Mouse (Mus musculus) large intestine, adult 2 months (tissue): Measurements from ENCODE around the gene Rps8. TPM values are rescaled to one million over a fixed set of nuclear protein-coding genes. Genes with fewer than 3 reads are reported as not detected.
"Not testable (repeated sequence)": the region's sequence is repeated elsewhere in the genome, so short reads cannot be mapped to it uniquely, and the experiment has no call there.

Source experiments
- DNase-seq: peaks from one replicate; pipeline ENCODE4 v3.0.0-alpha.2; 2012; ENCODE audit warnings: low read depth, low spot score
- WGBS: fragments of 180-500 bp; shearing (Covaris S2); methylation state at CpG from one replicate; pipeline ENCODE4 v1.1.7; 2018; 5-methylcytosine and 5-hydroxymethylcytosine counted together
- polyA plus RNA-seq: library from polyadenylated mRNA; depleted of rRNA; stranded (reverse); fragments of >200 nt; gene quantifications from 2 replicates; pipeline ENCODE4 v1.2.3, GENCODE M21; 2012; rRNA removed

Gene Rps8
- polyA plus RNA-seq = 620 and 649 TPM in 2 replicates

DNA sequence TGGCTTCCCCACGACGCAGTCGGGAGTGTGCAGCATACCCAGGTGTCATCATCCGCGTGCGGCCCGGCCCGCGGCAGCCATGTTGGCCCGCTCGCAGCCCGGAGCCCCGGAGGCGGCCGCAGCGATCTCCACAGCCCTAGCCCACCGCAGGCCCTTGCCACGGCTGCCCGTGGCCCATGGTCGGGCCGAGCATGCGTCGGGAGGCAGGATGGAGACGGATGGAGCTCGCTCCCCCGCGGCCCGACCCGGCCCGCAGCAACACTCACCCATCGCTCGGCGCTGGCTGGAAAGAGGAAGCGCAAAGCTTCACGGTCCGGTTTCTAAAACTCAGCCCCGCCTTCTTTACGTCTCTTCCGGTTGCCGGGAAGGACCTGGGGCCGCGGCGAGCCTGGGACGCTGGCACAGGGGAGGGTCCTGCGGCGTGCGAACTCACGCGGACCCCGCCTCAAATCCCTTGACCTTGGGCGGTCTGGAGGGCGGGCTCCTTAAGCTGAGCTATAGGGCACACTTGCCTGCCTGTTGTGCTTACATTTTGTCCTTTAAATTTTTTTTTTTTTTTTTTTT is at the start of gene Rps8:
Gene Rps8 (minus strand): TSS at position 452 of the 564 bp plus-strand sequence.
- no peak for DNase-seq
- WGBS = under 1% methylated on average over 52 of the region's 52 CpGs

DNA sequence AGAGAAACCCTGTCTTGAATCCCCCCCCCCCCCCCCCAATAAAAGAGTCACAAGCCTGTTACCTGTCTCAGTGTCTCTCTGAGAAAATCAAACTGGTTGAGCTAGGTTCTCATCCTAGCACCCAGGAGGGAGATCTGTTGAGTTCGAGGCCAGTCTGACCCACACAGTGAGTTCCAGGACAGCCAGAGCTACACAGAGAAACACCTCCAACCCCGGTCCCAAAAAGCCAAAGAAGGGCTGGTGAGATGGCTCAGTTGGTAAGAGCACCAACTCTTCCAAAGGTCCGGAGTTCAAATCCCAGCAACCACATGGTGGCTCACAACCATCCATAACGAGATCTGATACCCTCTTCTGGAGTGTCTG is 46.9 kb upstream of the Rps8 start:
- DNase-seq = no peak
- WGBS = 52% methylated on average over 4 of the region's 4 CpGs

DNA sequence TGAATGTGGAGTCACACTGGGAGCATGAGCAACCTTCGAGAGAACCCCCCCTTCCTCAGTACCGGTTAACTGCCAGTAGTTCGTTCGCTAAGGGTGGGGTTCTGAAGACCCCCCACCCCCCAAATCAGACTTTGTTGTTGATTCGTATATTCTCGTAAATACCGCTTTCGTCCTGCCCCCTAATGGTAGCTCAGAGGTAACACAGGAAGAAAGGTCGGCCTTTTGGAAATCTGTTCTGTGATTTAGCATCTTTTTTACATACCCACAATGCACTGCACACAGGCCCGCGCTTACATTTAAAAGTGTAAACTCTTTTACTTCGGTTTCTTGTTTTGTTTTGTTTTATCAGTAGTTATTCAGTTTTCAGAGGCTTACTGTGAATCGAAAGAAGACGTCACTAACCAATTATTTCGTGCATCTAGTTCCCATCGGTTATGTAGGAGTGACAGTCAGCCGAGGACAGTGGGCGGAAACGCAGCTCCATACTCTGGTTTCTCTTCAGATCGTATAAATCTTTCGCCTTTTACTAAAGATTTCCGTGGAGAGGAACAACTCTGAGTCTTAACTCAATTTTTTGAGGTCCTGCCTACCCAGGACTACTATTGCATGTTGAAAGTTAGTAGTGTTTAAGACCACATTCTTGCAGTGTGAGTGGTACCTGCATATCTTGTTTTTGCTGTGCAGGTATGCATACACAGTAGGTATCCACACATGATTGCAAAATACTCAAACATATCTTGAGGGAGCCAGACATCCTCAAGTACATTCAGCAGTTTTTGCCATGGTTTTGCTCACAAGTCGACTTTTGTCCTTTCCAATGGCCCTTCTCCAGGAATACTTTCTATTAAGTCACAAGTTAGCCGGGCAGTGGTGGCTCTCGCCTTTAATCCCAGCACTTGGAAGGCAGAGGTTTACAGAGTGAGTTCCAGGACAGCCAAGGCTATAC is 46.3 kb upstream of the Rps8 start:
- no peak for DNase-seq
- under 1% methylated on average over 25 of the region's 25 CpGs for WGBS

DNA sequence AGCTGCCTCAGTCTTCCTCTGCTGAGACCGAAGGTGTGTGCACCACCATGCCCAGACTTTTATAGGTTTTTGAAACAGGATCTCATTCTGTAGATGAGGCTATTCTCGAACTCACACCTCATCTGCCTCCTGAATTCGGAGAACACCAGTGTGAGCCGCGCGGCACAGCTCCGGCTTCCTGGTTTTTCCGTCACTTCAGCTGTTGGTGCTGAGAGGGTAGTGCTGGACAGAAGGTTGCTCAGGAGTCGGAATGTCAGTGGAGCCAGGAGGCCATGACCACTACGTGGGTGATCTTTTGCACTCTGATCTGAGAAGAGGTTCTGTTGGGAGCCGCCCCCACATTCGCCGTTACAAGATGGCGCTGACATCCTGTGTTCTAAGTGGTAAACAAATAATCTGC is 35.8 kb upstream of the Rps8 start:
- DNase-seq = no peak
- WGBS = 95% methylated on average over 14 of the region's 14 CpGs

DNA sequence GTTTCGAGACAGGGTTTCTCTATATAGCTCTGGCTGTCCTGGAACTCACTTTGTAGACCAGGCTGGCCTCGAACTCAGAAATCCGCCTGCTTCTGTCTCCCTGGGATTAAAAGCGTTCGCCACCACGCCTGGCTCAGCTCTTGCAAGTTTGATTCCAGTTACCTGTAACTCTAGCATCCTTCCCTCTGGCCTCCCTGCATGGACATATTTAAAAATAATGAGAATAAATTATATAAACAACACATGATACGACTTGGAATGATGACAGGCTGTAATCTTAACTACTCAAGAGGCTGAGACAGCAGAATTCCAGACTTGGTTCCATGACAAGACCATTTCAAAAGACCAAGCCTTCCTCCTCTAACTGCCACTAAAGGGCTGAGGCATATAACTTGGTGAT is 34.6 kb upstream of the Rps8 start:
- WGBS = 61% methylated on average over 7 of the region's 7 CpGs
- no peak for DNase-seq

DNA sequence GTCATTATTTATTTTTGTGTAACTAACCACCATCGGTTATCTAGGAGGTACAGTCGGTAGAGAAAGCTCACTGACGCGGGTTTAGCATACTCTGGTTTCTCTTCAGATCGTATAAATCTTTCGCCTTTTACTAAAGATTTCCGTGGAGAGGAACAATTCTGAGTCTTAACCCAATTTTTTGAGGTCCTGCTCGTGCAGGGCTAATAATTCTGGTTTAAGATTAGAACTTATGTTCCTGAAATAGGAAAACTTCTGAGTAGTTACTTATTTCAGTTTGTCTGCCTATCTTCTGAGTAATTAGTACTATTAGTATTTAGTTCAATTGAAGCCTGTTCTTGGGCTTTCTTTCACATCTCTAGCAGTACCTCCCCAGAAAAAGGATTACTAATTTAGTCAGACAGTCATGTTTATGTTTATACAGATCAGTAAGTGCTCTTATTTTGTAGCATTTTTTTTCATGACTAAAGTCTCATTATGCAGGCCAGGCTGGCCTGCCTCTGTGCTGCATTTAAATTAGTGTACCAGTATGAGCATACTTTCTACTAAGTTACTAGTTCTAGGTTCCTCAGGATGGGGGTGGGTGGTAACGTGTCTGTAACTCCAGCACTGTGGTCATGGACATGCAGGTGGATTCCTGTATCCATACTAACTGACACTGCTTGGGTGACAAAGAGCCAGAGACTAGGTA is 34.0 kb upstream of the Rps8 start:
- DNase-seq = peak; percentile 18
- 1% methylated on average over 9 of the region's 9 CpGs for WGBS

DNA sequence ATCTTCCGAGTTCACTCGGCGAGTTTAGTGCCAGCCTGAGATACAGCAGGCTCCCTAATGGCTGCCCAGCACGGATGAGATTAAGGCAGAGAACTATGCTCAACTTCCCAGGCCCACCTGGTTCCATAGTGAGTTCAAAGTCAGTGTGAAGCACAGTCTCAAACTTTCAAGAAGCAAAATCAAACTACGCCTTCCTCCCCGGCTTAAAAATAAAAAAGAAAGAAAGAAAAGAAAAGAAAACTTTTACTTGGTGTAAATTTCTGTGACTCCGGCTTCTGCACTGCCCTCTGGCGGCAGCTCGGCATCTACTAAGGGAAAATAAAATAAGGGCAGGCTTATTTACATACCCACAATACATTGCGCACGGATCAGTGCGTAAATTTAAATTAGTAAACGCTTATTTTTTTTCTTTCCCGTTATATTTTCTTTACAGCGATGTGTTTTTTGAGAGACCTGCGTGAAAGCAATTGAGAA is 33.4 kb upstream of the Rps8 start:
- peak; percentile 75 for DNase-seq
- WGBS = under 1% methylated on average over 16 of the region's 16 CpGs

DNA sequence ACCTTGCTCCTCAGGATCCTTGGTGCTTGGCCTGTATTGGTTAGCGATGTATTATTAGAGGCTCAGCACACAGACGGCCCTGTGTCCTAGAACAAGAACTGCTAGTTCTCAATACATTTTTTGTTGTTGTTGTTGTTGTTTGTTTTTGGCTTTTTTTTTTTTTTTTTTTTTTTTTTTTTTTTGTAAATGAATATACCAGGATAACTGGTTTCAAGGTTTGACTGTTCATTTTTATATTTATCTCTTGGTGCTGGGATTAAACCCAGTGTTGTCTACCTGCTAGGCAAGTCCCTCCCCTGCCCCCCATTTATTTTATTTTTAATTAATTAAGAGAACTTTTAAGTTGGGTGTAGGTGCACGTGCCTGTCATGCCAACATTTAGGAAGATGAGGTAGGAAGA is 32.9 kb upstream of the Rps8 start:
- DNase-seq = no peak
- 51% methylated on average over 3 of the region's 3 CpGs for WGBS

DNA sequence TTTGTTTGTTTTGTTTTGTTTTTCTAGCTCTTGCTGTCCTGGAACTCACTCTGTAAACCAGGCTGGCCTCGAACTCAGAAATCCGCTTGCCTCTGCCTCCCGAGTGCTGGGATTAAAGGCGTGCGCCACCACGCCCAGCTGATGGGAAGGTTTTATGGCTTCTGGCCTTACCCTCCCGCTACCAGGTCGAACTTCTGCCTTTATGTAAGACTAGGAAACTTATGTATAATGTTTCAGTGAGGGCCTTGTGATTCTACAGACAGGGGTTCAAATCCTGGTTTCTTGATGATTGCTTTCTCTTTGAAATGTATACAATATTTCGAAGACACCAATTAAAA is 26.7 kb upstream of the Rps8 start:
- not testable (repeated sequence) for DNase-seq
- 7% methylated on average over 9 of the region's 9 CpGs for WGBS

DNA sequence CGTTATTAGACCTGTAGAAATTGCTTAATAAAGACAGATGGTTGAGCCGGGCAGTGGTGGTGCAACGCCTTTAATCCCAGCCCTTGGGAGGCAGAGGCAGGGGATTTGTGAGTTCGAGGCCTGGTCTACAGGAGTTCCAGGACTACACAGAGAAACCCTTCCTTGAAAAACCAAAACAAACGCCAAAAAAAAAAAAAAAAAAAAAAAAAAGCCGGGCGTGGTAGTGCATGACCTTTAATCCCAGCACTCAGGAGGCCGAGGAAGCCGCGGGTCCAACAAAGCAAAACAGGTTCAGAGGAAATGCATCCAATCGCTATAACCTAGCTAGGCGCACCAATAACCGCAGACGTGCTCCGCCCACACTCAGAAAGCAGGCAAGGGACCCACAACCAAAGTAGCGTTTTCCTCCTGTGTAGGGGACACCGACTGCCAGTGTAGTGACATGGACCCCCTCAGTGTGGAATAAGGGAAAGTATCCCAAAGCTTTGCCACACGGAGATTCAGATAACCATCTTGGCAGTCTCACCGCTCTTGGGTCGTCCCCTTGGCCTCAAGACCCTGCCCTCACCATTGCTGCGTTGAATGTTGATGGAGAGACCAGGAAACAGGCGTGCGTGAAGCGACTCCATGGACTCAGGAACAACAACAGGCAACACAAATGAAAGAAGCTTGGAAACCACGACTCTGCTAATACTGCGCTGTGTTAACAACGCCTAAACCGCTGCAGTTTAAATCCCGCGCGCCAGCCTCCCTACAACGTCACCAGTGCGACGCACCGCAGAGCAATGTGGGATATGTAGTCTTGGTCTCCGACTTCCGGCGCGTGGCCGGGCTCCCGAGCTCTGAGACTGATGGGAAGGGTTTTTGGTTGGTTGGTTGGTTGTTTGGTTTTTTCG is 26.1 kb upstream of the Rps8 start, which contains the start of gene Kif2c:
Gene Kif2c (minus strand): TSS at position 777 of the 896 bp plus-strand sequence.
- WGBS = 1% methylated on average over 42 of the region's 42 CpGs
- peak; percentile 58 for DNase-seq

DNA sequence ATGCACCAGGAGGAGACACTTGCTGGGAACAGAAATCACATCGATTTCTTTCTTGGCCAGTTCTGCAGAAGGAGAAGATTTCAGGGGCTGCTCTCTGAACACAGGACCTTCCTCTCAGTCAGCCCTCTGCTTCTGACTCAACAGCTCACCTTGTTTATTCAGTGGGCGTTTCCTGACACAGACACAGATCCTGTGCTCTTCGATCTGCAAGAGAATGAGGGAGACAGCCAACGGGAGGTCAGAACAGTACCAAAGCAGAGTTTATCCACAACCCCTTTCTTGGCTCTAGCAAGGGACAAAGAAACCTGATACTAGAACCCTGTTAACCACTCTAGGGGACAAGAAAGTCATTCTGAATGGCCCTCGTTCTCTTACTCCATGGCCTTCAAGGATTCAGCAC is 13.9 kb upstream of the Rps8 start:
- no peak for DNase-seq
- WGBS = 65% methylated on average over 5 of the region's 5 CpGs

DNA sequence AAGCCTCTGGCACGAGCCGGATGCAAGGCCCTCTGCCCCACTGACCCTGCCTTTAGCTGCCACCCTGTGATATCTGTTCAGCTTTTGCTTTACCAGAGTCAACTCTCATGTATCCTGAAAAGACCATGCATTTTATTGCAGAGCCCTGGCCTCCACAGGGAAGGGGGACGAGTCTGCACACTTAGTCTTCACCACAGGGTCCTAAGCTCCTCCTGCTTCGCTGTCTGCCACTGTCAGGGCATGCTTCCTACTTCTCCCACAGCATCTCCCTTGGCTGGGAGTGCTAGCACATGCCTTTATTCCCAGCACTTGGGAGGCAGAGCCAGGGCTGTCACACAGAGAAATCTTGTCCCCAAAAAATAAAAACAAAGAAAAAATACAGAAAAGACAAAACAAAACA is 5.1 kb upstream of the Rps8 start:
- DNase-seq = no peak
- WGBS = 75% methylated on average over 4 of the region's 4 CpGs

DNA sequence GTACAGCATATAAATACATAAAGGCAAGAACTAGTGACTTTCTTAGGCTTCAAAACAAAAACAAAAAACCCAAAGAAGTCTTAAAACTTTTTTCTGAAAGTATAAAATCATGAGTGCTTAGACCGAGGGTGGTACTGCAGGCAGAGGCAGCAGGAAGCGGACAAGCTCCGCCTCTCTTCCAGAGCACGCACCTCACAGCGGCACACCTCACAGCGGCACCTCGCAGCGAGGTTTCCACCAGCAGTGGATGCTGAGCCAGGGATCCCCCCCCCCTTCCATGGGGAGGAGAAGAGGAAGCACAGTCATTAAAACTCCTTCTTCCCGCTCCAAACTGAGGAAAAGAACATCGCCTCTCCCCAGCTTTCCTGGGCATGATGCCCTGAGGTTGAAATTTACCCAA is 3.6 kb upstream of the Rps8 start:
- 68% methylated on average over 10 of the region's 10 CpGs for WGBS
- DNase-seq = no peak

DNA sequence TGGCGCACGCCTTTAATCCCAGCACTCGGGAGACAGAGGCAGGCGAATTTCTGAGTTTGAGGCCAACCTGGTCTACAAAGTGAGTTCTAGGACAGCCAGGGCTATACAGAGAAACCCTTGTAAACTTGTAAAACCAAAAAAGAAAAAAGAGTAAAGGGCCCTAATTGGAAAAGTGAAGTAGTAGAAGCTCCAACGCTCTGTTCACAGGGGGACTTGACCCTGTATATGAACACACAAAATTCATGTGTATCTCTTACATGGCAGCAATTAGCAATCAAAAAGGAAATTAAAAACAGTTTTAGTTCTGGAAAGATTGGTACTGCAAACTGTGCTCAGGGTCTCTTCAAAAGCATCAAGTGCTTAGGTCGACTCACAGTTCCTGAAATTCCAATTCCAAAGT is 329 bp upstream of the Rps8 start:
- DNase-seq = no peak
- whole genome bisulfite sequencing = 28% methylated on average over 6 of the region's 6 CpGs

DNA sequence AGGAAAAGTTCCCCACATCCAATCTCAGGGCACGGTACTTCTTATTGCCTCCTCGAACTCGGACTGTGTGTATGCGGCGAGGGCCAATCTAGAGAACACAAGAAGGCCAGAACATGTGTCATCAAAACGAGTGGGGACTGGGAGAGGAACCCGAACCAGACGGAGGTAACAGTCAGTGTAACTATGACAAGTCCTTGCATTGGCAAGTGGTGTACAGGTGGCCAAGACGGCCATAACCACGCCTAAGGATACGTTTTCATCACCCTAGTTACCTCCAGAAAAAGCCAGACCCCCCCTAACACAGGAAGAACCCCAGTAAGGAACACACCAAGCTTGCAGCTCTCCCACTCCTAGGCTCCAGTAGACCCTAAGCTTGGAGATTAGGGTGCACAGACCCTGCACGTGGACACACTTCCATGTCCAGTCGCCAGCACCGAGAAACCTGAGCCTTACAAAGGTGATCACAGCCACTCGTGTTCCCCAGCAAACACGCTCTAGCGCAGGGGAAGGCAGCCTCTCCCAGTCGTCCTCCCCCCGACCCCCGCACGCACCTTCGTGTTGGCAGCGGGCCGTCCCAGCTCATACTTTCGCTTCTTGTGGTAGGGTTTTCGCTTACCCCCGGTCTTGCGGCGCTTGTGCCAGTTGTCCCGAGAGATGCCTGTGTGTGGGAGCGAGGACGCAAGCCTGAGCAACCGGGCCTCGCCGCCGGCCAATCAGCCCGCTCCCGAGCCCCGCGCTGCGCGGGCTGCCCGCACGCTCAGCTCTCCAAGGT is 837 bp downstream of the Rps8 start:
- DNase-seq = no peak
- WGBS = 2% methylated on average over 44 of the region's 44 CpGs

DNA sequence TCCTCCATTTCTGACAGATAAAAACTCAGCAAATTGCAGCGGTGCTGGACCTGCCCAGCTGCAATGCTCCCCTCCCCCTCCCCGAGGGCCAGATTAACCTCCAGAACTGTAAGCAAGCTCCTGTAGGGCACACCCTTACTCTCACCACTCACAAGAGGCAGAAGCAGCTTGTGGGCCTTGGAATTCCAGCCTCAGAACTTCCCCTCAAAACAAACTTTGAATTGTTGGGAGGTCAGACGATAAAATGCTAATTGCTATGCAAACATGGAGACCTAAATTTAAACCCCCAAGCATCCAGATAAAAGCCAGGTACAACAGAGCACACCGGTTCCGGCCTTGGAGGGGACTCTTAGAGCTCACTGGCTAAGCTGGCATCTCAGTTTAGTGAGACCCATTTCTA is 3.3 kb downstream of the Rps8 start:
- 34% methylated on average over 5 of the region's 5 CpGs for WGBS
- no peak for DNase-seq

DNA sequence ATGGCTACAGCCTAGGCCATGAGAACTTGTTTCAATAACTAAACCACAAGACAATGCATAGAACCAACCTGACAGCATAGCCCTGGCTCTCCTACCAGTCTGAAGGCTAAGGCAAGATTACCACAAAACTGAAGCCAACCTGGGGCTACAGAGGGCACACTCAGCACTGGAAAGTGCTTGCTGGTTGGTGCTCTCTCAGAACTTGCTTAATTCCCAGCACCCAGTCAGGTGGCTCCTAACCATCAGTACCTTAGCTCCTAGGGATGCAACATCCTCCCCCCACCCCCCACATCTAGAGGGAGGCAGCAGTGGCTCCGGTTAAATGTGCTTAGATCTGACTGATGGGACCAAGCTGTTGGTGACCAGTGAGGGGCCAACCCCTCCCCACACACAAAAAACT is 4.6 kb downstream of the Rps8 start:
- WGBS = 50% methylated on average over 1 of the region's 1 CpGs
- no peak for DNase-seq

DNA sequence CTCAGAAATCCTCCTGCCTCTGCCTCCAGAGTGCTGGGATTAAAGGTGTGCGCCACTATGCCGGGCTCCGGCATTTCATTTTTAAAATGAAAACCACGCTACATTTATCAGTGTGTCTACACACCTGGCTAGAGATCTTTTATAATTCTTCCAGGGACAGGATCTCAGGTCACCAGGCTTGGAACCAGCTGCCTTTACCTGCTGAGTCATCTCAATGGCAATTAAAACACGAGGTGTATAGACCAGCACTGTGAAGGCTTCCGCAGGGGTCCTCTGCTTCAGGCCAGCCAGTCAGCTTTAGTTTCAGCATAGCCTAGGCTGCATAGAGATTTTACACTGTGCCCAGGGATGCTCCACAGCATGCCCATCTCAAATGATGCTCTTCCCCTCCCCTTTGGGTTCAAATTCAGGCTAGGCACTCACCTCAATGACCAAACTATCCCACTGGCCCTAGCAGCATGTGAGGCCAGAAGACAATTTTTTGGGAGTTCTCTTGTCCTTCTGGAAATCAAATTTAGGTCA is 5.8 kb downstream of the Rps8 start:
- 81% methylated on average over 6 of the region's 6 CpGs for WGBS

More for the DNA sequence above, 5.8 kb downstream of the Rps8 start:
- no peak for DNase-seq
